Mouse (Mus musculus) neutrophil, adult 65 days (primary cell): Measurements from ENCODE around the gene Slc12a9. TPM values are rescaled to one million over a fixed set of nuclear protein-coding genes. Genes with fewer than 3 reads are reported as not detected.

ENCODE experiments used
- total RNA-seq: library from RNA; stranded (reverse); gene quantifications from 2 replicates; pipeline ENCODE4 v1.2.4, GENCODE M21; 2023

Slc12a9 gene
- total RNA-seq: 28.8 and 38.1 TPM in 2 replicates

DNA sequence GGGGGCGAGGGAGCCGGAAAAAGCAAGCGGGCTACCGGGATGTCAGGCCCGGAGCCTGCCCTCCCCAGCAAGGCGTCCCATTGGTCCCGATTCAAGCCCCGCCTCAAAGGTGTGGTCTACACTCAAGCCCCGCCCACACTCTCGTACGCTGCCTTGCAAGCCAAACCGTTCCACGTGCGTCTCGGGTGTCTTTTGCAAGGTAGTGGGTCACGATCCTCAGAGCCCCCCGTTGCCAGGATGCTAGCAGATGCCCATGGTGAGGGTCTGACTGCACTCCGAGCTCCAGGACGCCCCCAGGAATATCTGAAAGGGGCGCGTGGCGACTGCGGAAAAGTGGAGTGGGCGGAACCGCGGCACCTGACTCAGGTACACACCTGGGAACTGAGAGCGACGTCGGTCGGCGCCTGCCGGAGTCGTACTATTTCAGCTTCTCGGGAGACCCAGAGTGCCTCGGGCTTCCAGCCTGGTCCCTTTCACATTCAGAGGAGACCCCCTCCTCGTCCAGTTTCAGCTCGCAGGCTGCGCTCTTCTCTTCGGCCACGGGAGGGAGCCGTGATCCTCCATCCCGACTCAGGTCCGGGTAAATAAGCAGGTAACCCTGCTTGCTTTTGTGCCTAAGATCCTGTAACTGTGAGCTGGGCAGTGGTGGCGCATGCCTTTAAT, at the start of gene Slc12a9:
Gene Slc12a9 (minus strand): TSS at position 86 of the 663 bp plus-strand sequence.

DNA sequence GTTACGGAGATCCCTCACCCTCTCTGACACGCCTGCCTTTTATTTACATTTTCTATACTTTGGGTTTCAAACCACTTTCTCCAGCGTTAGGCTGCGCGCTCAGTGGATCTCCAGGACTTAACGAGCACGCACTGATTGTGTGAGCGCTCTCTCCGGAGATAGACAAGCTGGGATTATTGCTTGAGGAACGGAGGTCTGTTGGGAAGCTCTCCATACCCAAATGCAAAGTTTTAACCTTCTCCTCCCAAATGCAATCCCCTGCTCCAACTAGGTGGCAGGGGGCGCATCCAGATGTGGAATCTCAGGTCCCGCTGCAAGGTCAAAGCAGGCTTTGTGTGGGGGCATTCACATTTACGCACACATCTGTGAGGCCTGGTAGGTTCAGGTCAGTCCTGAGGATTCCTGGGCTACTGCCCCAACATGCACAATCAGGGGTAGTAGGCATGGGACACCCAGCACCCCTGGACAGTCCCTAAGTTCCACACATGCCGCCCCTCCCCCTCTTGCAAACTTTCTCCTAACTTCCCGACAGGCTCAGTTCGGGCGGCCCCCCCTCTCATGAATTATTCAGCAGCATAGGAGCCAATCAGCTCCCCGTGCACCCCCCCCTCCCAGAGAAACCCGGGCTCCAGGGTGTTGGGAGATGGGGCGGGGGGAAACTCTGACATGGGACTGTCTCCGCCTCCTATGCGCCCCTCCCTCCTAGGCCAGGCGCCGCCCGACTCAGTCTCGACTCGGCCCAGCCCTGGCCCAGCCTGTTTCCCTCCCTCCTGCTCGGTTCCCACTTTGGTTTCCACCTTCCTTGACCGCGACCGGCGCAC, 16.2 kb upstream of the Slc12a9 start, which contains the start of gene Ephb4:
Gene Ephb4 (plus strand): TSS at position 726 of the 821 bp plus-strand sequence.

GRCm38 (mm10) chr5:137314193-137315083, 19.0 kb downstream of the Slc12a9 start, which contains the start of gene Trip6:
TSS of gene Trip6 (minus strand) at chr5:137314404.

DNA sequence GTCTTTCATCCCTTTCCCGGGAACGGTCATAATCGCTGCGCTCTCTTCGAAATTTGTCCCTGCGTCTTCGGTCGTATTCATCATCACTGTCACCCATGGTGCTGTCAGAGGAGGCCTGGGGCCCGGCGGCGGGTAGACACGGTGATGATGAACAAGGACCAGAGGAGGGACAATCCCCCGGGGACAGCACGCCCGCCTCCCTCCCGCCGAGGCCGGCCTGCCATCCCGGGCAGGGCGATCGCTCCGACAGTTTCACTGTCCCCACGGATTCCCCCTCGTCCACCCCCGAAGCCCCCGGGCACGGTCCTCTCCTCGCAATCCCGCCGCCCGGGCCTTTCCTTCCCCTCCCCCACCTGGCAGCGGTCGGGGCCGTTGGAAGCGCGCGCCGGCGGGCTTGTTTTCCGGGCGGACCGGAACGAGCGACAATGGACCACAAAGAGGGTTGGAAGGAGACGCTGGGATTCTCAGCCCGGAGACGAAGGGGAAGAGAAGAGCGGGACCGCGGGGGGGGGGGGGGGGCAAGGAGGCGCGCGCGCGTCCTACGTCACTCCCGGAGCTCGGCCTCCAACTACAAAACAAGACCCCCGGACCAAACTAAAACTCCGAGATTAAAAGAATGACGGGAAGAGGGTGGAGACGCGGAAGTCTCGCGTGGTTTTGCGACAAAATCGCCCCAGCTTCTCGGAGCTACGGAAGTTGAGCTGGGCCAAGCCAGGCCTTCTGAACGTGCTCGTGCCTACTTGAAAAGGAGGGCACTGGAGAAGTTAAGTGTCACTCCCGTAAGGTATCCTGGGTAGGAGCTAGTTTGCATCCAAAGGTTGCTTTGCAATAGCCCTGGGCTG, 26.1 kb downstream of the Slc12a9 start, which contains the start of gene Srrt:
Gene Srrt (minus strand): TSS at position 604 of the 842 bp plus-strand sequence.

GRCm38 (mm10) chr5:137293839-137294743, 39.3 kb downstream of the Slc12a9 start, which contains the start of gene Ufsp1:
TSS of gene Ufsp1 (plus strand) at chr5:137294629.

DNA sequence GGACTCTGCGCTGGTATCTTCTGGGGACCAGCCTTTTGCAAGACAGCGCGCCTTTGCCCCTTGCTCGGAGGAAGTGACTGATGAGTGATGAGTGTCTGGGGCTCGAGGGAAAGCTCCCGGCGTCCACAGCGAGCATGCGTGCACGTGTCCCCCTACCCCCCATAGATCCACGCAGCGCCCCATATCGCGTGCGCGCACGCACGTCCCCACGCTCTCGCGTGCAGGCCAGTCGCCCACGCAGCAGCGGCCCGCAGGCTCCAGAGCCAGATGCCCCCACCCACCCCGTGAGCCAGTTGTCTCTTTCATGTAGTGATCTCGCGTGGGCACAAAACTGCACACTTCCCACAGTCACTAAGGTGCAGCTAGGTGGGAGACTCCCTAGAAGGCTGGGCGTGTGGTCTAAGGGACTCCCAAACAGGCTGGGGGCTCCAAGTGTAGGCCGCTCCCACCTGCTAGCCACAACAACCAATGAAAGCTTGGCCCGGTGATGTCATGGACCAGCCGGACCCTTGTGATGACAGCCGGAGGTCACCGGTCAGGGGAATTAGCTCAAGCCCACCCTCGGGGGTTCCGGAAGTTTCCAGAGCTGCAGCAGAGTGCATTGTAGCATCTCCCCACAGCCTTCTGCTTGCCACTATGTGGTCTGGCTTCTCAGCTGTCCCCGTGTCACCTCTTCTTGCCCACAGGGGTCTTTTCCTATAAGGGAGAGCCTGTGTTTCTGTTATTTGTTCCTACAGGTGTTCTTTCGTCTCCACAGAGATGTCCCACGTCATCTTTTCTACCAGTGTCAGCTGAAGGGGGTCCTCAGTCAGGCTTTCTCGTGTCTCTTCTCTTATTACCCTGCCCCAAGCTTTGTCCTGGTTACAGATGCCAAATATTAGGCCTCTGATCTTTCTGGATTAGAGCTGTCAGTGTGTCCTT, 46.1 kb downstream of the Slc12a9 start, which contains the start of gene Ache:
Gene Ache (plus strand): TSS at position 488 of the 921 bp plus-strand sequence.

Other genes with a start within 250 kb of the Slc12a9 start
- 38.6 and 42.1 TPM in 2 replicates for gene Trim56, start 217.4 kb downstream of the Slc12a9 start, total RNA-seq
- gene Muc3, start 184.3 kb downstream of the Slc12a9 start, total RNA-seq: not detected in 2 replicates
- gene Muc3a, start 121.2 kb downstream of the Slc12a9 start, total RNA-seq: 1.7 and 4.4 TPM in 2 replicates
- 1.6 and 1.7 TPM in 2 replicates for gene Ache, start 46.1 kb downstream of the Slc12a9 start, total RNA-seq
- 1.2 and 2.1 TPM in 2 replicates for gene Ufsp1, start 39.0 kb downstream of the Slc12a9 start, total RNA-seq
- 182 and 213 TPM in 2 replicates for gene Srrt, start 25.9 kb downstream of the Slc12a9 start, total RNA-seq
- 4.7 and 6.4 TPM in 2 replicates for gene Trip6, start 19.2 kb downstream of the Slc12a9 start, total RNA-seq
- not detected in 2 replicates for gene Ephb4, start 16.5 kb upstream of the Slc12a9 start, total RNA-seq
- gene Zan, start 143.5 kb upstream of the Slc12a9 start, total RNA-seq: 0.06 TPM in 1 of 2 replicates, not detected in the other
- 13.0 and 17.8 TPM in 2 replicates for gene Pop7, start 168.9 kb upstream of the Slc12a9 start, total RNA-seq
- gene Gigyf1, start 185.0 kb upstream of the Slc12a9 start, total RNA-seq: 46.2 and 60.4 TPM in 2 replicates
- gene Epo, start 199.6 kb upstream of the Slc12a9 start, total RNA-seq: not detected in 2 replicates
- gene Gnb2, start 199.9 kb upstream of the Slc12a9 start, total RNA-seq: 956 and 1,045 TPM in 2 replicates
- gene Actl6b, start 219.9 kb upstream of the Slc12a9 start, total RNA-seq: not detected in 2 replicates
- gene Tfr2, start 236.2 kb upstream of the Slc12a9 start, total RNA-seq: 0.76 and 1.7 TPM in 2 replicates